Mouse (Mus musculus): ENCODE results near the gene Sf3b2.

Sf3b2 gene

DNA sequence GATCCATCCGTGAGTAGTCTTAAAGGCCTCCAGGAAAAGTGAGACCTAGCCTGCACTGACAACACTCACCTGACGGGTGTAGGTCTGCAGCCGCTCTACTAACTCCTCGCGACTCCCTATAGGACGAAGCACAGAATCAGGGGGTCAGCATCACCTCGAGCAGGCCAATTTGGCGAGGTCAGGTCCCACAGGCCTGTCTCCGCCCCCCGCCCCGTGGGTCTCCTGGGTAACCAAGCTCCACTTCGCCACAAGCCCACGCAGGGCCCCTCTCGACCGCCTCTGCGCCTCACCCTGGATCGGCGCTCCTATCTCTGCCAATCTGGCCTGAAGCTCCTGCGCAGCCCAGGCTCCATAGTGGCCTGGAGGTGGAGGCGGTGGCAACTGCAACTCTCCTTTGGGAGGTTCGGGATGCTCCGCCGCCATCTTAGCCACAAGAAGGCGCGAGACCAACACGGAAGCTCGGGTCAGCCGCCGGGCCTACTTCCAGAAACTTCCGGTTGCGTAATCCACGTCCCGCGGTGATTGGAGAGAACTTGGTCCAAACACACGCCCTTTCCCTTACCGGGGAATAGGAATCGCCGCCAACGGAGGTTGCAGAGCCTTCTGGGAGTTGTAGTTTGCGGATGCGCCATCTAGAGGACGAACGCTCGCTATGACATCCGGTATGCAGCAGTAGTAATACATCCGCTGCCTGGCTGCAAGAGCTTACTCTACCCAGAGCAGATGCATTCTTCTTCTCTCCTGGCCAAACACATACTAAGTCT lies at the start of gene Sf3b2:
TSS of gene Sf3b2 (minus strand) at position 484 of the 764 bp plus-strand sequence.
- peak; percentile 95 for DNase-seq (ENCODE audit: extremely low read depth, low read depth, low spot score)

GRCm38 (mm10) chr19:5341360-5341759 lies 46.1 kb upstream of the Sf3b2 start:
- DNase-seq (ENCODE audit: extremely low read depth, low read depth, low spot score), result no peak

DNA sequence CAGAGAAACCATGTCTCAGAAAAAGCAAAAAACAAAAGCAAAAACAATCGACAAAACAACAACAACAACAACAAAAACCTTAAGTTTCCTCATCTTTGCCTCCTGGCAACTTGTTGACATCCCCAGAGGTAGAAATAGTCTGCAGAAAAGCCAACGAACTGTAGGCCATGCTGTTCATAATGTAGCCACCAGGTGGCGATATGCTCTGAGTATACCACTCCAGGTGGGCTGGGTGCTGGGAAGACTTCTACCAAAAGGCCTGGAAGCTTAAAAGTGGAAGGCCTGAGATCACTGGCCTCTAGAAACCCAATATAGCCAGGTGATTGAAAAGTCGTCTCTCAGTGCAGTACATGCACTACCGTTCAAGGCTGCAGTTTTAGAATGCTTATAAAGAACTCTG lies 42.7 kb upstream of the Sf3b2 start:
- no peak for DNase-seq (ENCODE audit: extremely low read depth, low read depth, low spot score)

- no peak for DNase-seq (ENCODE audit: extremely low read depth, low read depth, low spot score)
Measured at GRCm38 (mm10) chr19:5335441-5335840, 40.2 kb upstream of the Sf3b2 start, which contains the start of gene Catsper1. Catsper1 (plus strand) TSS chr19:5335741.

- DNase-seq (ENCODE audit: extremely low read depth, low read depth, low spot score), result no peak
Measured at GRCm38 (mm10) chr19:5334741-5335140, 39.5 kb upstream of the Sf3b2 start.

GRCm38 (mm10) chr19:5327970-5328369 lies 32.7 kb upstream of the Sf3b2 start:
- no peak for DNase-seq (ENCODE audit: extremely low read depth, low read depth, low spot score)

GRCm38 (mm10) chr19:5323801-5324200 lies 28.5 kb upstream of the Sf3b2 start:
- DNase-seq (ENCODE audit: extremely low read depth, low read depth, low spot score), result no peak

- no peak for DNase-seq (ENCODE audit: extremely low read depth, low read depth, low spot score)
Measured at GRCm38 (mm10) chr19:5313189-5313588, 17.9 kb upstream of the Sf3b2 start.

- DNase-seq (ENCODE audit: extremely low read depth, low read depth, low spot score), result no peak
Measured at GRCm38 (mm10) chr19:5309025-5309424, 13.8 kb upstream of the Sf3b2 start.

DNA sequence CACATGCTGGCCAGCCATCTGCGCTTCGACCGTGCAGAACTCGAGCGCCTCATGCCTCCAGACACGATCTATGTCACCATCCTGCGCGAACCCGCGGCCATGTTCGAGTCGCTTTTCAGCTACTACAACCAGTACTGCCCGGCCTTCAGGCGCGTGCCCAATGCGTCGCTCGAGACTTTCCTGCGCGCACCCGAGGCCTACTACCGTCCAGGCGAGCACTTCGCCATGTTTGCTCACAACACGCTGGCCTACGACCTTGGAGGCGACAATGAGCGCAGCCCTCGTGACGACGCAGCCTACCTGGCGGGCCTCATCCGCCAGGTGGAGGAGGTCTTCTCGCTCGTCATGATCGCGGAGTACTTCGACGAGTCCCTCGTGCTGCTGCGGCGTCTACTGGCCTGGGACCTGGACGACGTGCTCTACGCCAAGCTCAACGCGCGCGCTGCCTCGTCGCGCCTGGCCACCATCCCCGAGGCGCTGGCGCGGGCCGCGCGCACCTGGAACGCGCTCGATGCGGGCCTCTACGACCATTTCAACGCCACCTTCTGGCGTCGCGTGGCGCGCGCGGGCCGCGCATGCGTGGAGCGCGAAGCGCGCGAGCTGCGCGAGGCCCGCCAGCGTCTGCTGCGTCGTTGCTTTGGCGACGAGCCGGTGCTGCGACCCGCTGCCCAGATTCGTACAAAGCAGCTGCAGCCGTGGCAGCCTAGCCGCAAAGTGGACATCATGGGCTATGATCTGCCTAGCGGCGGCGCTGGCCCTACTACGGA lies 11.9 kb upstream of the Sf3b2 start:
- DNase-seq (ENCODE audit: extremely low read depth, low read depth, low spot score), result no peak

GRCm38 (mm10) chr19:5306279-5306678 lies 11.0 kb upstream of the Sf3b2 start:
- no peak for DNase-seq (ENCODE audit: extremely low read depth, low read depth, low spot score)

GRCm38 (mm10) chr19:5302455-5302854 lies 7.2 kb upstream of the Sf3b2 start:
- no peak for DNase-seq (ENCODE audit: extremely low read depth, low read depth, low spot score)

DNA sequence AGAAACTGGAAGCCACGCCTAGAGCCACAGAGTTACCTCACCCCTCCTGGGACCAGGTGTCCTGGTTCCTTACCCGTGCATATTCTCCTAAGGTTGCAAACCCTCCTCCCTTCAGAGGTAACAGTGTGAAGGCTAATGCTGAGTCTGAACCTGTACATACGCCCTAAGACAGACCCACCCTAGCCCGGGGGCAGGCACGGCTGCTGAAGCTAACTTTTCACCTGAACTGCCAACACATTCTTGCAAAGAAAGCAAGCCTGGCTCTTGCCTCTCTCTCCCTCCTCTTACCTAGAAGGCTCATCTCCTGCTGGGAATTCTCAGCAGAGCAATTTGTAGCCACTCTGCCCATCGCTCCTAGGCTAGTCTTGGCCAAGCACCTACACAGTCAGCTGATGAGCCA lies 5.3 kb upstream of the Sf3b2 start:
- no peak for DNase-seq (ENCODE audit: extremely low read depth, low read depth, low spot score)

- DNase-seq (ENCODE audit: extremely low read depth, low read depth, low spot score), result no peak
Measured at GRCm38 (mm10) chr19:5297903-5298800, 2.9 kb upstream of the Sf3b2 start, which contains the start of gene Gal3st3. Gal3st3 (plus strand) TSS chr19:5298331.

DNA sequence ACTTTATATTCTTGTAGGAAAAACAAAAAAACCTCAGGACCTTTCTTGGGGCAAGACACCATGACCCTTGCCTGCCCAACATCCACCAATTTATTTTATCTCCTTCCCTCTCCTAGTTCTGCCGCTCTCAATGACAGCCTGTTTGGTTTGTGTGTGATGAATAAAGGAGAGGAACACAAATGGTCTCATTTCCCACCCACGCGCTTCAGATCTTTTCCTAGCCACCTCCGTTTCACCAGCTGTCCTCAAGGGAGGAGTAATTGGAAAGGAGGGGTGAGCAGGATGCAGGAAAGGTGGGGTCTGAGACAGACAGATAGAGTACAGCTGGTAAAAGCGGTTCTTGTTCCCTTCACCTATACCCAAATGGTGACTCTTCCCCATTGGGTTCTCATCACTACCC lies 1.4 kb upstream of the Sf3b2 start:
- DNase-seq (ENCODE audit: extremely low read depth, low read depth, low spot score), result no peak

DNA sequence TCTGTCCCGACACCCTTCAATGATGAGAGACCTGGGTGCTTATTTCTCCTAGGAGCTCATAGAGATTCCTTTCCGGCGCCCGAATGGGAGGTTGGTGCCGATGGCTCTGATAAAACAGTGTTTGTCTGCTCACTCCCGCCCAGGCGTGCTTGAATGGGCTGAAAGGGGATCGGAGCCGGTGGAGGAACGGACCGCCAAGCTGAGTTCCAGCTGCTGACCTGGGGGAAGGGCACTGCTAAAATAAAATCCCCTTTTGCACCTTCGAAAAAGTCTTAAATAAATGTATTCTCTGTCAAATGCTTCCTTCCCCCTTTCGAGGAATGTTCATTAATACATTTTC lies 451 bp upstream of the Sf3b2 start:
- DNase-seq (ENCODE audit: extremely low read depth, low read depth, low spot score), result no peak

DNA sequence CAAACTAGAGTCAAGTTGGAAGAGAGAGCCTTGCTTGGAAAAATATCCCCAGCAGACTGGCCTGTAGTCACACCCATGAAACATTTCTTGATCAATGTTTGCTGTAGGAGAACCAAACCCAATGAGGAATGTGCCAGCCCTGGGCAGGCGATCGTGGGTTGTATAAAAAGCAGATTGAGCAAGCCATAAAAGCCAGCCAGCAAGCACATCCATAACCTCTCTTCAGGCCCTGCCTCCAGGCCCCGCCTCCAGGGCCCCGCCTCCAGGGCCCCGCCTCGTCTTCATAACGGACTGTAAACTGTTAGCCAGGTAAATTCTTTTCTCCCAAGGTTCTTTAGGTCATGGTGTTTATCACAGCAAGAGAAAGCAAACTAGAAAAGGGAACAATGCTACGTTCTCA lies 16.9 kb downstream of the Sf3b2 start:
- no peak for DNase-seq (ENCODE audit: extremely low read depth, low read depth, low spot score)

DNA sequence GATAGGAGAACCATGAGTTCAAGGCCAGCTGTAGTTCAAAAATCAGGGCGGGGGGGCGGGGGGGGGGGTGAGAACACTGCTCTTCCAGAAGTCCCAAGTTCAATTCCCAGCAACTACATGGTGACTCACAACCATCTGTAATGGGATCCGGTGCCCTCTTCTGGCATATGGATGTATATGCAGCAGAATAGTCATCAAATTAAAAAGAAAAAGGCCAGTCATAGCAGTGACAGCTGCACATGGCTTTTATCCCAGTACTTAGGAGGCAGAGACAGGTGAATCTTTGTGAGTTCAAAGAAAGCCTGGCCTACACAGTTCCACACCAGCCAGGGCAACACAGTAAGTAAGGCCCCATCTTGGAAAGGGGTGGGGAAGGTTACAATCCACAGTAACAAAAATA lies 18.1 kb downstream of the Sf3b2 start:
- no peak for DNase-seq (ENCODE audit: extremely low read depth, low read depth, low spot score)

DNA sequence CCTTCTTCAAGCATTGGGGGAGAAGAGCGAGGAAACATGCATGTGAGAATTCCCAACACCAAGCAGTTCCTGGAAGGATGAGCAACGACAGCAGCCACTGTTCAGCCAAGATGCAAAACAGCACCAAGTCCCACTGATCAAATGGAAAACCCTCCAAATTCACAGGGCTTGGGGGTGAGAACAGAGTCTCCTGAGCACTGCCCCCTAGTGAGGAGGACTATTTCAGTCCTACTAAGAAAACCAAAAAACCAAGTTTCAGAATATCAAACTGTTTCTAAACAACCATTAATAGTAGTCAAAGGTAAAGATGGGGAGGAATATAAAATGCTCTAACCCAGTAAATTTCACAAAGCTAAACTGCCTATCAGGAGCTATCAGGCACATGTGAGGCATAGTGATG lies 18.7 kb downstream of the Sf3b2 start:
- no peak for DNase-seq (ENCODE audit: extremely low read depth, low read depth, low spot score)

DNA sequence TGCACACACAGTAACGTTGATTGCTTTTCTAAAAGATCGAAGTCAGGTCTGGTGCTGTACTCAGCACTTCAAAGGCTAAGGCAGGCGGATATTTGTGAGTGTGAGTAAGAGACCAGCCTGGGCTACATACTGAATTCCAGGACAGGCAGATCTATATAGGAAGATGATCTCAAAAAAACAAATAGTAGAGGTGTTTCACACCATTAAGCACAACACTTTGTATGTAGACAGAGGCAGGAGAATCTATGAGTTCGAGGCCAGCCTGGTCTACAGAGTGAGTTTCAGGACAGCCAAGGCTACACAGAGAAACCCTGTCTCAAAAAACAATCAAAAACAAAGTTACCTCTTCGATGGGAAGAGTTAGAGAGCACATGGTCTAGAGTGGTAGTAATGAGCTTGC lies 19.5 kb downstream of the Sf3b2 start:
- no peak for DNase-seq (ENCODE audit: extremely low read depth, low read depth, low spot score)

GRCm38 (mm10) chr19:5274641-5275040 lies 20.6 kb downstream of the Sf3b2 start:
- no peak for DNase-seq (ENCODE audit: extremely low read depth, low read depth, low spot score)
